In genomic region chr7:126695210-126695611, GRCm38 (mm10) we compare ENCODE assay signal across 8 mouse cellular contexts. TPM values are rescaled to one million over a fixed set of nuclear protein-coding genes. Genes with fewer than 3 reads are reported as not detected.
DNase-seq lines count a peak whose midpoint lies in the region; ATAC-seq lines count a peak whose summit lies in the region.

Gene Bola2, plus strand, starts transcription at chr7:126695401.

- under 1% methylated on average over 31 of the region's 31 CpGs for WGBS in forebrain, embryonic 15.5 days

- peak within 1 kb of the TSS; percentile 95 for H3K4me3 ChIP-seq in forebrain, embryonic 15.5 days

- ATAC-seq in forebrain, embryonic 15.5 days (replicated peaks): peak; percentile 50
- ATAC-seq in hematopoietic stem cell, adult 5-6 weeks (replicated peaks in 1 of 2; ENCODE audit: insufficient read depth in 1 of 2, low FRiP score in 2 of 2, low TSS enrichment in 1 of 2, low read depth in 1 of 2, poor library complexity in 2 of 2, severe bottlenecking in 2 of 2): peak; percentile 64 to 84

- H3K4me1 ChIP-seq in forebrain, embryonic 15.5 days: peaks cover 30% of the 10 kb centered on the region

- peak within 1 kb of the TSS; percentile 81 for H3K4me2 ChIP-seq in forebrain, embryonic 15.5 days (replicated peaks)

- H3K9me3 ChIP-seq in forebrain, embryonic 15.5 days: no peaks in the 10 kb centered on the region

- peaks cover 35% of the 10 kb centered on the region for H3K36me3 ChIP-seq in forebrain, embryonic 15.5 days

- peak within 1 kb of the TSS; percentile 96 for H3K27ac ChIP-seq in forebrain, embryonic 15.5 days (replicated peaks)

- peak; percentile 65 to 73 for DNase-seq in cerebellum, adult 18-20 months
- DNase-seq in cerebellum, adult 8-10 months: no peak
- DNase-seq in adrenal gland, postnatal 10 days: peak; percentile 83
- DNase-seq in layer of hippocampus, postnatal 25 days (ENCODE audit: extremely low spot score in 1 of 2, low spot score in 1 of 2): peak in 1 of 2 experiments; percentile 48
- DNase-seq in lung, postnatal 25 days (ENCODE audit: low spot score): peak; percentile 73
- peak; percentile 76 for DNase-seq in skeletal muscle tissue, adult 2 months (ENCODE audit: low read depth, low spot score)

- H3K9ac ChIP-seq in forebrain, embryonic 15.5 days (replicated peaks): peak within 1 kb of the TSS; percentile 93

- H3K27me3 ChIP-seq in forebrain, embryonic 15.5 days: no peaks in the 10 kb centered on the region

RNA-seq across cellular contexts. Expression of gene Bola2, which starts in this region (rescaled TPM):
- 10 to 100 TPM; 67.6 to 81.0 TPM for total RNA-seq in adrenal gland, postnatal 10 days (2021)
- 141 and 158 TPM in 2 replicates for polyA plus RNA-seq in forebrain, embryonic 15.5 days (2015; fragmentation: Nextera tagmentation; extraction: Ambion mirVana)
- total RNA-seq in hematopoietic stem cell, adult 5-6 weeks (2017): 73.1 and 88.6 TPM in 2 replicates
- total RNA-seq in layer of hippocampus, postnatal 25 days (2021): 100 to 1,000 TPM; 104 to 112 TPM
